Mouse (Mus musculus) heart, adult 2 months (tissue): ENCODE data around the gene Satb1.

Experiments used
- CTCF ChIP-seq: fragments of 200-600 bp; IDR thresholded peaks from 2 replicates; pipeline ENCODE4 v1.8.1; 2022; ENCODE audit warnings: antibody characterized with exemption, mild to moderate bottlenecking, moderate library complexity
- EP300 ChIP-seq: fragments of 200-500 bp; IDR thresholded peaks from 2 replicates; pipeline ENCODE4 v1.6.1; 2011; ENCODE audit warnings: low read depth, low read length, control low read depth; ENCODE audit not compliant: insufficient read depth
- POLR2A ChIP-seq: fragments of 200-500 bp; IDR thresholded peaks from 2 replicates; pipeline ENCODE4 v1.6.1; 2011; ENCODE audit warnings: mild to moderate bottlenecking, low read depth, low read length, control low read depth; ENCODE audit not compliant: insufficient read depth

DNA sequence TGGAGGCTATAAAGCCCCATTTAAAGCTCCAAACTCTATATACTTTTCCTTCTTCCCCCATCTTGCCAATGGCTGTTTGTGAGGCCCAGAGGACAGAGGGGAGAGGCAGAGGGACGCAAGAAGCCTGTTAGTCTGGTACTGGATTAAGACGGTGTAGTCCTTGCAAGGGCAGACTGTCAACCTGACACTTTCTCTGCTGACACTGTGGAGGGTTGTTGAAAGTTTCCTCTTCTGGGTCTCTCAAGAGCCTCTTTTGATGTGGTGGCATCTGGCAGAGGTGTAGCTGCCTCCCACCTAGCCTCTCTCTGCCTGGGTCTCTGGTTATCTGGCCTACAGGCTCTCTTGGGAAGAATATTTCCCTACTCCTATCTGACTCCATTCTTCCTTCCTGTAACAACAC lies 46.1 kb upstream of the Satb1 start:
- TF ChIP-seq CTCF = no peak
- no peak for TF ChIP-seq POLR2A
- TF ChIP-seq EP300 = no peak
